Mouse (Mus musculus): Measurements from ENCODE around the gene Pik3r2.
"Not testable (repeated sequence)": the region's sequence is repeated elsewhere in the genome, so short reads cannot be mapped to it uniquely, and the experiment has no call there.

The Pik3r2 gene

DNA sequence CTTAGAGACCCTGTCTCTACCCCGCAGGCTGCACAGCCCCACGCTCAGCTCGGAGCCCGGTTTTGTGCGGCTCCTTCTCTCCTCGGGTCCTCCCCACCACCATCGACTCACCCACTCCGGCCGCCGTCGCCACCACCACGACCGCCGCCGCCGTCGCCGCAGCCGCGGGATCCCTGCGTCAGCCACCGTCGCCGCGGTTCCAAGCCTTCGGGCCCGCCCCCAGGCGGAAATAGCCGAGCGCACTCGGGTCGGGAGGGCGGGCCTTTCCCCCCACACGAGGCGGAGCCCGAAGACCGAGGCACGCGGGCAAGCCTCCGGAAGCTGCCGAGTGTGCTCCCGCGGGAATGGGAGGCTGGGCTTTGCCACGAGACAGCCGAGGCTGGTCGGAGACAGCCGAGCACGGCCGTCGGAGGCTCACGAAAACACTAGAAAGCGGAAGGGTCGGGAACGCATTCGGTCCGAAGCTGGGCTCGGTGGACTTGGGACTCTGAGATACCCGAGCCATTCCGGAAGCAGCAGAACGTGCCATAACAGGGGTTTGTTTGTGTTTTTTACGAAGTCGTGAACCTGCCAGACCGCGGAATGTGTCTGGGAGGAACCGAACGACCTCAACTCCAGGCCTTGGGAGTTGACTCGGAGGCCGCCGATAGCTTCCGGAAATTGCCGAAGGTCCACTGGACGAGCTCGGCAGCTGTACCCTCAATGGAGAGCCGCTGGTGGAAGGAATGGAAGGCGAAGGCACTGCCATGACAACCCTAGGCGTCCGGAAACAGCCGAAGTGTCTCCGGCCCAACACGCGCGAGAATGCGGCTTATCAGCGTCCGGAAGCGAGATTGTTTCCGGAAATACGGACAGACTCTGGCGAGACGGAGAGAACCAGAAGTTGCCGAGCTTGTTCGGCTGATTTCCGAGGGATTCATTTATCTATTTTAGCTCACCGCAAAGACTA lies at the start of gene Pik3r2:
Gene Pik3r2 (minus strand): TSS at position 218 of the 949 bp plus-strand sequence.
- peak; percentile 90 to 93 for DNase-seq (ENCODE audit: low read depth in 1 of 2, low spot score in 2 of 2)

DNA sequence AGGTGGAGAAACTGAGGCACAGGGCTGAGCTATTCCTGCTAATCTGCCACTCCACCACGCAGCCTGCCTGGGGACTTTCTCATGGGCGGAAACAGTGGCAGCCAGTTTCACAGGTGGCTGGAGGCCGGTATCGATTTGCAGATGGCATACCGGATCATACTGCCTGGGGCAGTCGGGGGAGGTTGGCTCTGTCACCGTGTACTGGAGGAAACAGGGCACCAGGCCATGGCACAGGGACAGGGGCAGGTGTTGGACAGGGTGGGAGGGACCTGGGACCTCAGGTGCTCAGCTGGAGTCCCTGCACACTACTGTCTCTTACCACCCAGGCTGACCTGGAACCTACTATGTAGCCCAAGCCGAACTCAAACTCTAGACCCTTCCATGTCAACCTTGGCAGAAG lies 49.3 kb upstream of the Pik3r2 start:
- no peak for DNase-seq (ENCODE audit: low read depth in 1 of 2, low spot score in 2 of 2)

- DNase-seq (ENCODE audit: low read depth in 1 of 2, low spot score in 2 of 2), result no peak
Measured at GRCm38 (mm10) chr8:70823802-70824201, 47.3 kb upstream of the Pik3r2 start.

- DNase-seq (ENCODE audit: low read depth in 1 of 2, low spot score in 2 of 2), result not testable (repeated sequence)
Measured at GRCm38 (mm10) chr8:70822594-70822993, 46.1 kb upstream of the Pik3r2 start.

GRCm38 (mm10) chr8:70821992-70822391 lies 45.5 kb upstream of the Pik3r2 start:
- no peak for DNase-seq (ENCODE audit: low read depth in 1 of 2, low spot score in 2 of 2)

- peak in 1 of 2 experiments; percentile 62 for DNase-seq (ENCODE audit: low read depth in 1 of 2, low spot score in 2 of 2)
Measured at GRCm38 (mm10) chr8:70821399-70821962, 45.0 kb upstream of the Pik3r2 start.

DNA sequence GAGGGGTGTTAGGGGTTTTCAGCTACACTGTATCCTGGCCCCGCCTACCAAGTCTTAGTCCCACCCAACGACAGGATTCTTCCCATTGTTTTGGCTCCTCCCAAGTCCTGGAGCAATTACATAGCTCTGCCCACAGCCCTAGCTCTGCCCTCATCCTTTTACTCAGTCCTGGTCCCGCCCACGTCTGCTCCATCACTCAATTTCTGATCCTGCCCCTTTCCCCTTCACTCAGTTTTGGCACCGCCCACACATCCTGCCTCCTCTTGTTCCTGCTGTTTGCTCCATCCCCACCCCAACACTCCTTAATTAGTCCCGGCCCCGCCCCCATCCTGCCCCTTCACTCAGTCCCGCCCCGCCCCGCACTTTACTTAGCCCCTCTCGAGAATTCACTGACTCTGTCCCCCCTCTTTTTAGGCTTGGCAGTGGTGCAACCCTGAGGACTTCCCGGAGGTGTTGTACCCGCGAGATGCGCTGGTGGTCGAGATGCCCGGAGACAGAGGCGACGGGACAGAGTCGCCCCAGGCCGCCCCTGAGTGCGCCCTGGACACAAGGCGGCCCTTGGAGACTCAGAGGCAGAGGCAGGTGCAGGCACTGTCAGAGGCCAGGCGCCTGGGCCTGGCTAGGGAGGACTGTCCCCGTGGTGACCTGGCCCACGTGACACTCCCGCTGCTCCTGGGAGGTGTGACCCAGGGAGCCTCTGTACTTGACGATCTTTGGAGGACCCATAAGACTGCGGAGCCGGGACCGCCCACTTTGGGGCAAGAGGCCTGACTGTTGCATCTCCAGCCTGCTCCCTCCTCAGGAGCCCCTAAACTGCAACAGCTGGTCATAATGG lies 43.8 kb upstream of the Pik3r2 start:
- DNase-seq (ENCODE audit: low read depth in 1 of 2, low spot score in 2 of 2), result no peak

DNA sequence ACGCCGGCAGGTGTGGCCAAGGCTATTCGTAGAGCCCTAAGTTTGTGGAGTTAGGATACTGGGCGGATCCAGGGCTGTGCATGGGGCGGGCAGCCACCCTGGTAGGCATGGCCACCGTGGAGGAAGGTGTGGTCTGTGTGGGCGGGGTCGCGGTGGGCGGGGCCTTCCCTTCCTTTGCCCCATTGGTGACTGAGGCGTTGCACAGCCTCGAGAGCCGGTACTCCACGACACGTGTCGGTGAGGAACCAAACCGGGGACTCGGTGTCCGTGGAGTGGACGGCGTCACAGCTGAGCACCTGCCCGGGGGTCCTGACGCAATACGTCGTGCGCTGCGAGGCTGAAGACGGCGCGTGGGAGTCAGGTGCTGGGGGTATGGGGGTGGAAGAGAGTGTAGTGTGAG lies 40.2 kb upstream of the Pik3r2 start:
- peak in 1 of 2 experiments; percentile 31 for DNase-seq (ENCODE audit: low read depth in 1 of 2, low spot score in 2 of 2)

DNA sequence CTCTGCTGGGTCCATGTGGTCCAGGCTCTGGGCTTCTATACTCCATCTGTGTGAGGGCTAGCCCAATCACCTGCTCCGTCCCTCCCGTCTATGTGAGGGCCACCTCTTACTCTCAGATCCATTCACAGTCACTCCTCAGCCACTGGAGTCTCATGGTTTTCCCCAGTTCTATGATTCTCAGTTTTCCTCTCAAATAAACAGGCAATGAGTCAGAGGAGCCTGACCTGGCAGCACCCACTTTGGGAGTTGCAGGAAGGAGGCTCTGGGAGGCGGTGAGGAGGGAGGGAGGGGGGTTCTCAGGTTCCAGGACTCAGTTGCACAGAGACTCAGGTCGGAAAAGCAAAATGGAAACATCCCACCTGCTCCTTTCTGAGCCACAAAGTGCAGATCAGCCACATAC lies 36.4 kb upstream of the Pik3r2 start:
- DNase-seq (ENCODE audit: low read depth in 1 of 2, low spot score in 2 of 2), result no peak

GRCm38 (mm10) chr8:70812055-70812454 lies 35.5 kb upstream of the Pik3r2 start:
- DNase-seq (ENCODE audit: low read depth in 1 of 2, low spot score in 2 of 2), result no peak

DNA sequence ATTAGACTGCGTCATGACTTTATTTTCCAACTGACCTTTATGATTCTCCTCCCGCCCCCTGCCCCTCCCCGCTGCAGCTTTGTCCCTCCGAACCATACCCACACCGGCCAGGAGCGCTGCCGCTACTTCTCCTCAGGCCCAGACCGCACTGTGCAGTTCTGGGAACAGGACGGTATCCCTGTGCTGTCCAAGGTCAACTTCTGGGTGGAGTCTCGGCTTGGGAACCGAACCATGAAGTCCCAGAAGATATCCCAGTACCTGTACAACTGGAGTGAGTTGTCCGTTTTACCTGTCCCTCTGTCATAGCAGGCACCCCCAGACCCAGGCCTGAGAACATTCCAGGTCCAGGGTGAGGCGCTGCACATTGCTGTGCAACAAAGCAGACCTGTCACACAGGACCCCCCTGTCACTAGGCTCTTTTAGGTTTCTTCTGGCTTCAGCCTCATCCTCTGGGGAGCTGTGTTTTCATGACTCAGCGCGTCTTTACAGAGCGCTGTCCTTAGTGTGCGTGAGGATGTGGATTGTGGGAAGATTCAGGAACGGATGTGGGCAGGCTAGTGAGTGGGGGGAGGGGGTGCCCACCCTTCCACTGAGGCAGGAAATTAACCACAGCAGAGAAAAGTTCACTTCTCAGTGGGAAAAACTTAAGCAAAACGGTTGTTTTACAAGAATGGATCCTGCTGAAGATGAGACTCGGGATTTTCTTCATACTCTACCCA lies 34.6 kb upstream of the Pik3r2 start:
- DNase-seq (ENCODE audit: low read depth in 1 of 2, low spot score in 2 of 2), result no peak

DNA sequence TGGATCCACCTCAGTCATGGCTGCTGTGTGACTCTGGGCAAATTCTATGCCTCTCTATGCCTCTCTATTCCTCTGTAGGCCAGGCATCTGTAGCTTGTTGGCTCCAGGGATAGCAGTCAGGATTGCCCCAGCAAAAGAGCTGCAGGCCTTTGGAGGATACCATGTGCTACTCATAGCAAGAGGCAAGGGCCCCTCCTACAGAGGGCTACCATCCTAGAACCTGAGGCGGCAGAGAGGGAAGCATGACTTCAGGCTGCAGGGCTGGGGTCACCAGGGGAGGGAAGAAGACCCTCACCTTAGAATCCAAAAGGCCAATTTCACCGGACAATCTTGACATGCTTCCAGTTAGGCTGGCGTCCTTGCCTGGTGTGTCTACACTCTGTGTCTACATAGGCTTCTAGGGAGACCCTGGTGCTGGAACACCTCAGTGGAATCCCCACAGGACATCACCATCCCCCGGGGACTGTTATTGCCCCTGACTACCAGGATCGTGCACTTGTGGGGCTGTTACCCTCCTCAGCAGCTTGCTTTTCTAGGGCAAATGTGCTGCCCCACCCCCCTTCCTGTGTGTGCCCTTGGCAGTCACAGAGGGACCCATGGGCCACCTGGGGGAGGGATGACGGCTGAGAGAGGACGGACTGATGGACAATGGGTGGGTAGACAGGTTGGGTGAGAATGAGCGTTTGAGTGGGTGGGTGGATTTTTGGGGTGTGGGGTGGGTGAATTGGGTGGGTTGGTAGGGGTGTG lies 32.6 kb upstream of the Pik3r2 start:
- DNase-seq (ENCODE audit: low read depth in 1 of 2, low spot score in 2 of 2), result no peak

DNA sequence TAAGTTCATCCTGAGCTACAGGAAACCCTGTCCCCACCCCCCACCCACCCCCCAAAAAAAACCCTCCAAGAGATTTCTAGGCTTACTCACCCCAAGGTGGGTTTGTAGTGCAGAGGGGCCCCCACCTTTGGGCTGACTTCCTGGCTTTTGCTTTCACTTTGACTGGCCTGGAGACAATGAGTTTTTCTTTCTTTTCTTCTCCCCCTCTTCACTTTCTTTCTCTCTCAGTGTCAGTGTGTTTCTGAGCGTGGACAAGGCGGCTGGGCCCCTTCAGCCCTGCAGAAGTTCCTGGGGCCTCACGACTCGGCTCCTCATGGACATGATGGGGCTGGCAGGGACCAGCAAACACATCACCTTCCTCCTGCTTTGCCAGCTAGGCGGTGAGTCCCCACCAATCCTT lies 31.7 kb upstream of the Pik3r2 start, which contains the start of gene Il12rb1:
Gene Il12rb1 (plus strand): TSS at position 211 of the 400 bp plus-strand sequence.
- no peak for DNase-seq (ENCODE audit: low read depth in 1 of 2, low spot score in 2 of 2)

GRCm38 (mm10) chr8:70807304-70807703 lies 30.8 kb upstream of the Pik3r2 start:
- DNase-seq (ENCODE audit: low read depth in 1 of 2, low spot score in 2 of 2), result no peak

DNA sequence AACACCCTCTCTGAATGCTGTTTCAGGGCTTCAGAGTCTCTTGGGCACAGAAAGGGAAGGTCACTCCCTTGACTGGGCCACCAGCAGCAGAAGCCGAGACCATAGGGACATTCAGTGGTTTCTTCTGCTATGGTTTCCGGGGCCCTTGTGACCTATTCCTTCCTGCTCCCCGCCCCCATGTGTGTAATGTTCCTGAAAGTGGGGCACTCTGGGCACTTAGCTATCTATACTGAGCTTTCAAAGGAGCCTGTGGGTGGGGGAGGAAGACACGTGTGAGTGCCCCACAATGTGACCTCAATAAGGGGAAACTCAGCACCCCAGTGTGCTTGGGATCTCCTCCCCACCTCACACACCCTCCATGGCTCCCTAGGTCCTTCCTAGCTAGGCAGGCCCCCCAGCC lies 30.0 kb upstream of the Pik3r2 start:
- peak in 1 of 2 experiments; percentile 59 for DNase-seq (ENCODE audit: low read depth in 1 of 2, low spot score in 2 of 2)

DNA sequence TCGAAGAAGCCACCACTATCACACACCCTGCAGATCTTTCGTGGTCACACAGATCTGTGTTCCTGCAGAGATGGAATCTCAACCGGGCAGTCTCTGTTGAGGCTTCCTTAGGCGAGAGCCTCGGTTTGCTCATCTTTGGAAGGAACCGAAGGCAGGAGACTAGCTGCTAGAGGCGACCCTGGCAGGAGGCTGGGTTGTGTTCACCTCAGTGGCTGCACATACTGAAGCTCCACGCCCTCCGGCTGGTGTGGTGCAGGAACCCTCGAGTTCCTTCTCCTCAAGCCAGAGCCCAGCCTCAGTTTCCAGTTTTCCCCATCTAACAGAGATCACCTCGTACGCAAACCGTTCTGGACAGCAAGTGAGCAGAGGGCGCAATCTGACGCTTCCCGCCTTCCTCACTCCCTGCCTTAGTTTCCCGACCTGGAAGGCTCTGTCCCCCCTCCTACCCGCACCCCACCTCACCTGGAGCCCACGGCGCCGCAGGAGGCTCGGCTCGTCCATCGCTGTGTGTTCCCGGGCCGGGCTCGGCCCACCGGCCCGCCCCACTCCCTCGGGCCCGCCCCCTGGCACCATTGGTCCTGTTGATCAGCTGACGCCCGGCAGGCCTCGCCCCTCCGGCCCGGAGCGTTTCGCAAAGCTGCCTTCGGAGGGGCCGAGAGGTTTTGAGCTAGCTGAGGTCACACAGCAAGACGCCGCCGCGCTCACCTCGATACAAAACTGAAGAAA lies 28.1 kb upstream of the Pik3r2 start, which contains the start of gene Mast3:
Gene Mast3 (minus strand): TSS at position 574 of the 726 bp plus-strand sequence.
- peak in 1 of 2 experiments; percentile 67 for DNase-seq (ENCODE audit: low read depth in 1 of 2, low spot score in 2 of 2)

- peak in 1 of 2 experiments; percentile 52 for DNase-seq (ENCODE audit: low read depth in 1 of 2, low spot score in 2 of 2)
Measured at GRCm38 (mm10) chr8:70803761-70804480, 27.4 kb upstream of the Pik3r2 start.

- DNase-seq (ENCODE audit: low read depth in 1 of 2, low spot score in 2 of 2), result no peak
Measured at GRCm38 (mm10) chr8:70802786-70803510, 26.4 kb upstream of the Pik3r2 start.
